Mouse (Mus musculus): ENCODE data around the gene Pnkp. TPM values are rescaled to one million over a fixed set of nuclear protein-coding genes. Genes with fewer than 3 reads are reported as not detected.

Gene Pnkp
- polyA plus RNA-seq, 1 experiment from 2014 or later, result 33.6 TPM

GRCm38 (mm10) chr7:44817441-44817840, 39.5 kb upstream of the Pnkp start:
- Histone ChIP-seq H3K4me3 (replicated peaks) (peak overlapping the region; percentile 86), H3K9me3 (replicated peaks) (no peaks in the 10 kb centered on the region), H3K27me3 (no peaks in the 10 kb centered on the region), H3K36me3 (peaks cover 16% of the 10 kb centered on the region), H3K9ac (peak overlapping the region; percentile 90), H3K27ac (peak overlapping the region; percentile 98), H3K4me1 (peaks cover 56% of the 10 kb centered on the region), H3K4me2 (peak overlapping the region; percentile 77)
- WGBS, result 24% methylated on average over 3 of the region's 3 CpGs
- ATAC-seq (replicated peaks; ENCODE audit: low FRiP score), result no peak

GRCm38 (mm10) chr7:44818164-44818563, 38.8 kb upstream of the Pnkp start:
- no peak for ATAC-seq (replicated peaks; ENCODE audit: low FRiP score)
- 36% methylated on average over 2 of the region's 2 CpGs for WGBS
- peak overlapping the region; percentile 77 for H3K4me2 ChIP-seq
- peak overlapping the region; percentile 98; the same call in 1 of the 2 replicates for H3K27ac ChIP-seq
- H3K36me3 ChIP-seq, result peaks cover 14% of the 10 kb centered on the region
- no peaks in the 10 kb centered on the region for H3K9me3 ChIP-seq (replicated peaks)
- no peaks in the 10 kb centered on the region for H3K27me3 ChIP-seq
- peak overlapping the region; percentile 90 for H3K9ac ChIP-seq
- peak overlapping the region; percentile 86 for H3K4me3 ChIP-seq (replicated peaks)
- peaks cover 61% of the 10 kb centered on the region for H3K4me1 ChIP-seq

- WGBS, result 41% methylated on average over 6 of the region's 6 CpGs
- ATAC-seq (replicated peaks; ENCODE audit: low FRiP score), result no peak
Measured at GRCm38 (mm10) chr7:44818751-44819235, 38.1 kb upstream of the Pnkp start.

GRCm38 (mm10) chr7:44819391-44819790, 37.5 kb upstream of the Pnkp start:
- 88% methylated on average over 2 of the region's 2 CpGs for WGBS
- peak overlapping the region; percentile 37; the same call in 1 of the 2 replicates for H3K9ac ChIP-seq
- 0 out of 2 replicates have a peak overlapping the region, but pooled peaks have one; percentile 32 for H3K27ac ChIP-seq
- no peaks in the 10 kb centered on the region for H3K27me3 ChIP-seq
- H3K9me3 ChIP-seq (replicated peaks), result no peaks in the 10 kb centered on the region
- ATAC-seq (replicated peaks; ENCODE audit: low FRiP score), result no peak
- peaks cover 69% of the 10 kb centered on the region for H3K4me1 ChIP-seq
- H3K36me3 ChIP-seq, result peaks cover 4% of the 10 kb centered on the region
- peak overlapping the region; percentile 77 for H3K4me2 ChIP-seq
- peak overlapping the region; percentile 86; the same call in 1 of the 2 replicates for H3K4me3 ChIP-seq (replicated peaks)

More at GRCm38 (mm10) chr7:44818751-44819235, 38.1 kb upstream of the Pnkp start:
- H3K27ac ChIP-seq, result peak overlapping the region; percentile 32; the same call in 1 of the 2 replicates
- no peaks in the 10 kb centered on the region for H3K27me3 ChIP-seq
- H3K4me1 ChIP-seq, result peaks cover 67% of the 10 kb centered on the region
- peaks cover 9% of the 10 kb centered on the region for H3K36me3 ChIP-seq
- peak overlapping the region; percentile 77 for H3K4me2 ChIP-seq
- peak overlapping the region; percentile 86 for H3K4me3 ChIP-seq (replicated peaks)
- H3K9ac ChIP-seq, result peak overlapping the region; percentile 37
- H3K9me3 ChIP-seq (replicated peaks), result no peaks in the 10 kb centered on the region

- Histone ChIP-seq H3K36me3 (peaks cover 4% of the 10 kb centered on the region; the same call in 1 of the 2 replicates), H3K4me3 (replicated peaks) (no peak overlapping the region), H3K4me1 (peaks cover 69% of the 10 kb centered on the region), H3K9ac (peak overlapping the region; percentile 9; the same call in 1 of the 2 replicates), H3K27ac (no peak overlapping the region), H3K27me3 (no peaks in the 10 kb centered on the region), H3K9me3 (replicated peaks) (no peaks in the 10 kb centered on the region), H3K4me2 (peak overlapping the region; percentile 77)
- no peak for ATAC-seq (replicated peaks; ENCODE audit: low FRiP score)
- 59% methylated on average over 5 of the region's 5 CpGs for WGBS
Measured at GRCm38 (mm10) chr7:44819863-44820262, 37.1 kb upstream of the Pnkp start.

GRCm38 (mm10) chr7:44820525-44820924, 36.4 kb upstream of the Pnkp start:
- Histone ChIP-seq H3K27me3 (no peaks in the 10 kb centered on the region), H3K4me1 (peaks cover 64% of the 10 kb centered on the region), H3K9ac (no peak overlapping the region), H3K9me3 (replicated peaks) (no peaks in the 10 kb centered on the region), H3K36me3 (peaks cover 6% of the 10 kb centered on the region; the same call in 1 of the 2 replicates), H3K4me3 (replicated peaks) (no peak overlapping the region), H3K4me2 (no peak overlapping the region), H3K27ac (no peak overlapping the region)
- 83% methylated on average over 3 of the region's 3 CpGs for WGBS
- ATAC-seq (replicated peaks; ENCODE audit: low FRiP score), result no peak

GRCm38 (mm10) chr7:44821666-44822448, 35.1 kb upstream of the Pnkp start:
- H3K4me1 ChIP-seq, result peaks cover 64% of the 10 kb centered on the region

GRCm38 (mm10) chr7:44823409-44823808, 33.5 kb upstream of the Pnkp start:
- no peaks in the 10 kb centered on the region for H3K27me3 ChIP-seq
- no peak overlapping the region for H3K27ac ChIP-seq
- WGBS, result 46% methylated on average over 7 of the region's 7 CpGs
- H3K4me2 ChIP-seq, result no peak overlapping the region
- H3K4me3 ChIP-seq (replicated peaks), result no peak overlapping the region
- no peak for ATAC-seq (replicated peaks; ENCODE audit: low FRiP score)
- H3K36me3 ChIP-seq, result peaks cover 20% of the 10 kb centered on the region
- no peaks in the 10 kb centered on the region for H3K9me3 ChIP-seq (replicated peaks)
- no peak overlapping the region for H3K9ac ChIP-seq
- H3K4me1 ChIP-seq, result peaks cover 52% of the 10 kb centered on the region

More at GRCm38 (mm10) chr7:44821666-44822448, 35.1 kb upstream of the Pnkp start:
- H3K36me3 ChIP-seq, result peaks cover 10% of the 10 kb centered on the region; the same call in 1 of the 2 replicates
- H3K9ac ChIP-seq, result no peak overlapping the region
- no peaks in the 10 kb centered on the region for H3K27me3 ChIP-seq
- no peak overlapping the region for H3K4me3 ChIP-seq (replicated peaks)
- H3K9me3 ChIP-seq (replicated peaks), result no peaks in the 10 kb centered on the region
- 78% methylated on average over 7 of the region's 7 CpGs for WGBS
- H3K27ac ChIP-seq, result no peak overlapping the region
- ATAC-seq (replicated peaks; ENCODE audit: low FRiP score), result no peak
- no peak overlapping the region for H3K4me2 ChIP-seq

GRCm38 (mm10) chr7:44824872-44825271, 32.1 kb upstream of the Pnkp start:
- H3K27me3 ChIP-seq, result no peaks in the 10 kb centered on the region
- ATAC-seq (replicated peaks; ENCODE audit: low FRiP score), result 0 out of 2 replicates have a peak, but pooled peaks have one; percentile 35
- no peak overlapping the region for H3K4me2 ChIP-seq
- H3K4me1 ChIP-seq, result peaks cover 37% of the 10 kb centered on the region
- no peak overlapping the region for H3K9ac ChIP-seq
- peaks cover 35% of the 10 kb centered on the region for H3K36me3 ChIP-seq
- no peak overlapping the region for H3K4me3 ChIP-seq (replicated peaks)
- H3K9me3 ChIP-seq (replicated peaks), result no peaks in the 10 kb centered on the region
- WGBS, result 14% methylated on average over 3 of the region's 3 CpGs
- H3K27ac ChIP-seq, result no peak overlapping the region

GRCm38 (mm10) chr7:44826771-44827170, 30.2 kb upstream of the Pnkp start:
- ATAC-seq (replicated peaks; ENCODE audit: low FRiP score), result no peak

GRCm38 (mm10) chr7:44828706-44829105, 28.2 kb upstream of the Pnkp start:
- no peak overlapping the region for H3K4me3 ChIP-seq (replicated peaks)
- peaks cover 9% of the 10 kb centered on the region for H3K4me1 ChIP-seq
- H3K9me3 ChIP-seq (replicated peaks), result no peaks in the 10 kb centered on the region
- no peak overlapping the region for H3K4me2 ChIP-seq
- H3K27ac ChIP-seq, result no peak overlapping the region
- ATAC-seq (replicated peaks; ENCODE audit: low FRiP score), result no peak
- H3K36me3 ChIP-seq, result peaks cover 57% of the 10 kb centered on the region
- H3K9ac ChIP-seq, result no peak overlapping the region
- WGBS, result 96% methylated on average over 5 of the region's 5 CpGs
- no peaks in the 10 kb centered on the region for H3K27me3 ChIP-seq

More at GRCm38 (mm10) chr7:44826771-44827170, 30.2 kb upstream of the Pnkp start:
- H3K9ac ChIP-seq, result no peak overlapping the region
- 70% methylated on average over 3 of the region's 3 CpGs for WGBS
- no peak overlapping the region for H3K4me3 ChIP-seq (replicated peaks)
- H3K27ac ChIP-seq, result no peak overlapping the region
- H3K9me3 ChIP-seq (replicated peaks), result no peaks in the 10 kb centered on the region
- H3K4me2 ChIP-seq, result no peak overlapping the region
- peaks cover 20% of the 10 kb centered on the region for H3K4me1 ChIP-seq
- H3K36me3 ChIP-seq, result peaks cover 54% of the 10 kb centered on the region
- no peaks in the 10 kb centered on the region for H3K27me3 ChIP-seq

- 60% methylated on average over 4 of the region's 4 CpGs for whole genome bisulfite sequencing
- Histone ChIP-seq H3K4me1 (peaks cover 13% of the 10 kb centered on the region), H3K9ac (no peak overlapping the region), H3K4me2 (no peak overlapping the region), H3K27ac (no peak overlapping the region), H3K36me3 (peaks cover 47% of the 10 kb centered on the region), H3K4me3 (replicated peaks) (no peak overlapping the region), H3K9me3 (replicated peaks) (no peaks in the 10 kb centered on the region), H3K27me3 (no peaks in the 10 kb centered on the region)
- no peak for ATAC-seq (replicated peaks; ENCODE audit: low FRiP score)
Measured at GRCm38 (mm10) chr7:44832763-44833162, 24.2 kb upstream of the Pnkp start.

Data from kidney, embryonic 15.5 days (tissue).